Mouse (Mus musculus) thymus, postnatal 0 days (tissue): ENCODE data around the gene Faf1. TPM values are rescaled to one million over a fixed set of nuclear protein-coding genes. Genes with fewer than 3 reads are reported as not detected.

ENCODE experiments used
- DNase-seq: peaks from one replicate; pipeline ENCODE4 v3.0.0-alpha.2; 2015; ENCODE audit warnings: low spot score
- polyA plus RNA-seq: library from polyadenylated mRNA; unstranded; fragments of >200 nt; fragmentation: Nextera tagmentation; extraction: Ambion mirVana; gene quantifications from 2 replicates; pipeline ENCODE4 v1.2.1, GENCODE M21; 2015

Faf1 gene
- polyA plus RNA-seq, 1 experiment from 2014 or later: 28.2 TPM

- no peak for DNase-seq
These were observed 224.7 kb downstream of the Faf1 start for GRCm38 (mm10) chr4:109901076-109901475.

DNA sequence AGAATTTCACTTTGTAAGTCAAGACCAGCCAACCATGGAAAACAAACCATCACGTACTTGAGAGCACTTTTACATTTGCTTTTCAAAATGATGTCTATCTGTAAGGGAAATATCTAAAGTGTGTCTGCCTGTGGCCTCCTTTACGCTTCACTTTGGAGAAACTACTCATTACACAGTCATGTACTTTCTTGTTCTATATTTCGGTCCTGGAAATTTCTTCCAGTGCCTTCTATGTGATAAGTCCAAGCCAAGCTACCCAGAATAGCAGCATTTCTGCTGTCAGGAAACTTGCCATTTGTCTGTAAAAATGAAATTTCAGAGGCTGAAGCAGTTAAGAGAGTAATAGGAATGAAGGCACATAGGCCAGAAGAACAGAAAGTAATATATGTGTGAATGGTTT is 228.1 kb downstream of the Faf1 start:
- no peak for DNase-seq

- DNase-seq: no peak
These were observed 252.7 kb downstream of the Faf1 start for GRCm38 (mm10) chr4:109929058-109929457.

GRCm38 (mm10) chr4:109930445-109930844 is 254.1 kb downstream of the Faf1 start:
- DNase-seq: peak; percentile 14

- no peak for DNase-seq
These were observed 254.5 kb downstream of the Faf1 start for GRCm38 (mm10) chr4:109930935-109931334.

DNA sequence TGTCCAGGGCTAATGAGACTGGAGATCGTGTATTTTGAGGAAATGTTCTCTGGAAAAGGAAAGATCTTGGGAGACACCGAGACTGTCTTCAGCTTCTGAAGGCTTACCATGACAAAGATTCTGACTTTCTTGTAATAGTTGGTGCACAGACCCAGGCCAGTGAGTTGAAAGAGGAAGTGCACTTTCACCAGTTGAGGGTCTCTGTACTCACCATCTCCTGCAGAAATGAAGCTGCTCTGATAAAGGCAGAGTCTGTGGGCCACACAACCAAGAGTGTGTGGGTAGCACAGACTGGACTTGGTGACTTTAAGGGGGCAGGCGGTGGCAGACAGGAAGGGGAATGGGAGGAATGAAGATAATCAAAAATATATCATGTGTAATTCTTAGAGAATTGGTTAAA is 260.2 kb downstream of the Faf1 start:
- DNase-seq: no peak

DNA sequence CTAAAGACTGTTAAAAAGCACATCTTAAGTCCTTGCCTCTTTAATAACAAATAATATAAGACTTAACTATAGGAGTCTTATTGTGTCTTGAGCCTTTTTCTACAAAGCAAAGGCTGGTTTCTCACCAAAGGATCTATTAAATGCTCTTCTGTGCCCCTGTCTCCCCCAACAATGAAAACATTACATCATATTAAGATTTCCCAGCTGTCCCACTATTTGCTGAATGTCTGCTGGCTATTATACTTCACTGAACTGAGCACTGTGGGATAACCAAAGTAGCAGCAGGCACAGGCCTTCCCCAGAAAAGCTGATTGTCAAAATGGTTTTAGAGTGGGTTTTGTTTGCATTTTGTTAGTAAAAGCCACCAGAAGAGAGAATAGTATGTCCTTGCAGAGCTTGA is 262.9 kb downstream of the Faf1 start:
- DNase-seq: no peak

GRCm38 (mm10) chr4:109945554-109945953 is 269.2 kb downstream of the Faf1 start:
- no peak for DNase-seq

DNA sequence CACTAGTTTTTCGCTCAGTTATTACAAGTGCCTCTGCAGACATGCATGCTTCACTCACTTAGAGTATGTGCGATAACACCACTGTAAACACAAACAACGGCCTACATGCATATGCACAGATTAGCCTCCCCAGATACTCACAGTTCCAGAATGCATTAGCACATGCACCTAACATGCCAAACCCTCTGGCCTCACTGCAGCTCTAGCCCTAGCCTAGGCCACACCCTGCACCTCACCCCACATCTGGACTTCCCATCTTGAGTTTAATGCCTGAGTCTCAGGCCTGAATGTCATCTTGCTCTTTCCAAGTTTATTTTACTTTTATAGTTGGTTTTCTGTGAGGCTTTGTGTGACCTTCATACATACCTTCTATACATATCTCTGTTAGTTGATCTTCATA is 272.9 kb downstream of the Faf1 start:
- DNase-seq: no peak

GRCm38 (mm10) chr4:109953509-109953908 is 277.1 kb downstream of the Faf1 start:
- no peak for DNase-seq

GRCm38 (mm10) chr4:109960201-109960935 is 284.0 kb downstream of the Faf1 start:
- no peak for DNase-seq

DNA sequence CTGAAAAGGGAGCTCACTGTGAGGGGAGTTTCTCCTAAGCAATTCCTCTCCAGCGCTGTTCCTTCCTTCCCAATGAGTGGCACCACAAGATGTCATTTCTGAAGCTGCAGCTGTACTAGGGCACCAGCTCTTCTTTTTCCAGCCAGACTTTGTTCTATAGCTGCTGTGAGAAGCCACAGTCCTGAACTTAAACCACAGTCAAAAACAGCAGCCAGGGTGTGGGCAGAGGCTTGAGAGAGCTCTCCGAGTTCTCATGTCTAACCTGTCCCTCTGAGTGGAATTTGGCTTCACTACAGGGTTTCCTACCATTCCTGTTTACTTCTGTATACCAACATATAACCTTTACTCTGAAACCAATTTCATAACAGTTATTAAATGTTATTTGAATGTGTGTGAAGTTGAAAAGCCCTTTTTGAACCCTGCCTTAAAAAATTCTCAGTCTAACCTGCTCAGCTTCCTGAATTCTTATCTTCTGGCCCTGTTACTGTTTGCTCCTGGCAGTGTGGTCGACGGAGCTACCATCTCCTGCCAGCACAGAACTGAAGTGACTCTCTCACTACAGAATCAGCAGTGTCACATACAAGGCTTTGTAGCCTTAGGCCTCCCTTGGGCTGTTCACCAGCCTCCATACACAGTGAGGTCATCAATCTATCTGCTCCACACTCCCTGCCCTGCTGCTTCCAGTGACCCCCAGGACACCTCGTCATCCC is 287.3 kb downstream of the Faf1 start:
- no peak for DNase-seq

GRCm38 (mm10) chr4:109969561-109969960 is 293.2 kb downstream of the Faf1 start:
- no peak for DNase-seq

DNA sequence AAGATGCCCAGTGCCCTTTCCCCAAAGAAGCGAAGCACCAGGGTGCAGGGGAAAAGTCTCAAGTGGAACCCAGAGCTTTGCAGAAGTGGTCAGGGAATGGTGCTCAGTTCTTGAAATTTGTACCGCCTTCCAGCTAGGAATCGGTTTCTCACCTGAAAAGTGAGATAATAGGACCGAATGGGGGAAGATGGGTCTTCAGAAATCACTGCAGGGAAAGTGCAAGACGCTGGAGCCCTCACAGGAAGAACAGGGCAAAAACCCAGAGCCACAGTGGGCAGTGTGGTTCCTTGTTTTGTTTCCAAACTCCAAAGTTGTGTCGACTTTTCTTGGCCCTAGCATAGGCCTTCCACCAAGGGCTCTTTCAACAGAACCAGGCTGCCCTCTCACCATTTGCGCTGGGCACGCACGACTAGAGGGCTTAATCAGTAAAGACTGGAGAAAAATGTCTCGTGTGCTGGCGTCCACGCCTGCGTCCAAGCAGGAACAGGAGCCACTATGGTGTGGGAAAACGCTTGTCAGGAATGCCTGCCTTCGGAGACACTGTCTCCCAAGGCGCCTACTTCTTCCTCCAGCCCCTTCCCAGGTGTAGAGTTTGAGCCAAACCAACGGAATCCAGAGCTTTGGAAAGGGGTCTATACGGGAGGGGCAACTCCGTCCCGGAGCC is 297.7 kb downstream of the Faf1 start:
- DNase-seq: no peak

GRCm38 (mm10) chr4:109974655-109975380 is 298.4 kb downstream of the Faf1 start:
- no peak for DNase-seq

DNA sequence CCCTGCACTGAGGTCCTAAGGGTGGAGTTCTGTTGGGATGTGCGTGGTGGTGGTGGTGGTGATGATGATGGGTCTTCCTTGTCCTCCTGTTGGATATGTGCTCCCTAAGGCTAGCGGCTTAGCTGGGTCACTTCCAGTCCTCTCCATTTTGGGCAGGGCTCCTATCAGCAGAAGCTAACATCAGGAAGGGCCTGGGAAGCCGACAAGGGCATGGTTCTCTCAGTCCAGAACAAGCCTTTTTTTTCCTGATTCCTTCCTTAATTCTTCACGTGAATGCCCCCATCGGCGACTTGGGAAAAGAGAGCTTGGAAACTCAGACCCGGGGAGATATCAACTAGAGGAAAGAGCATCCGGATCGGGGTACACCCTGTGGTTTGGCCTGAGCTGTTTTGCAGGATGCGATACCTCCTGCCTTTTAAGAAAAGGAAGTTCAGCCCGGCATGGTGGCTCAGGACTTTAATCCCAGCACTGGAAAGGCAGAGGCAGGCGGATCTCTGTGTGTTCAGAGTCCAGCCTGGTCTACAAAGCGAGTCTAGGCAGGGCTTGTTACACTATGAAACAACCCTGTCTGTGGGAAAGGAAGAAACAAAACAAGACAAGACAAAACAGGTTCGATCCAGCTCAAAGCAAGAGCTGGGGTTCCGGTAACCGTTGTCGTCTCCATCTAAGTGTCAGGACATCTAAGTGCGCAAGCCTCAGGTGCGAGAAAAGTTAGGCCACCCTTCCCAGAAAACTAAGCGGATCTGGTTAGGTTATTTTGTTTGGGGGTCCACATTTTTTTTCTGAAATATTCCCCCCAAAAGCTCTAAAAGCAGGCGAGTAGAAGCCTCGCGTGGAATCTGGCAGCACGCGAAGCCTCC is 299.2 kb downstream of the Faf1 start:
- DNase-seq: no peak

GRCm38 (mm10) chr4:109976273-109977147 is 300.1 kb downstream of the Faf1 start:
- no peak for DNase-seq

- no peak for DNase-seq
These were observed 301.0 kb downstream of the Faf1 start, which contains the start of gene Dmrta2 for GRCm38 (mm10) chr4:109977148-109978067. Gene Dmrta2 (plus strand): TSS chr4:109978053.
